Mouse (Mus musculus) midbrain, embryonic 12.5 days (tissue): Measurements from ENCODE around the gene Osbpl9. TPM values are rescaled to one million over a fixed set of nuclear protein-coding genes. Genes with fewer than 3 reads are reported as not detected.

ENCODE experiments used
- ATAC-seq: fragments of 200-750 bp; cut with Nextera tagmentation; 2 replicates; pipeline ENCODE4 v1.8.0; 2017; ENCODE audit warnings: low read depth, moderate TSS enrichment, moderate library complexity; ENCODE audit not compliant: low FRiP score
- H3K27ac ChIP-seq: fragments of 300-500 bp; sonication (generic); replicated peaks from 2 replicates; pipeline ENCODE4 v1.5.1; 2016; ENCODE audit warnings: mild to moderate bottlenecking
- H3K27me3 ChIP-seq: fragments of 300-500 bp; sonication (generic); 2 replicates; pipeline ENCODE4 v1.6.1; 2016; ENCODE audit warnings: mild to moderate bottlenecking
- H3K36me3 ChIP-seq: fragments of 300-500 bp; sonication (generic); 2 replicates; pipeline ENCODE4 v1.6.1; 2016
- H3K4me1 ChIP-seq: fragments of 300-500 bp; sonication (generic); 2 replicates; pipeline ENCODE4 v1.6.1; 2016
- H3K4me2 ChIP-seq: fragments of 300-500 bp; sonication (generic); replicated peaks from 2 replicates; pipeline ENCODE4 v1.6.1; 2016; ENCODE audit warnings: mild to moderate bottlenecking, moderate library complexity
- H3K4me3 ChIP-seq: fragments of 300-500 bp; sonication (generic); 2 replicates; pipeline ENCODE4 v1.5.1; 2016; ENCODE audit warnings: mild to moderate bottlenecking
- H3K9ac ChIP-seq: fragments of 300-500 bp; sonication (generic); replicated peaks from 2 replicates; pipeline ENCODE4 v1.6.1; 2016; ENCODE audit warnings: mild to moderate bottlenecking, moderate library complexity
- H3K9me3 ChIP-seq: fragments of 300-500 bp; sonication (generic); 2 replicates; pipeline ENCODE4 v1.6.1; 2016; ENCODE audit warnings: mild to moderate bottlenecking
- WGBS: fragments of 180-500 bp; shearing (Covaris S2); methylation state at CpG from one replicate; pipeline ENCODE4 v1.1.7; 2016; 5-methylcytosine and 5-hydroxymethylcytosine counted together
- polyA plus RNA-seq: library from polyadenylated mRNA; unstranded; fragments of >200 nt; fragmentation: Nextera tagmentation; extraction: Ambion mirVana; gene quantifications from 2 replicates; pipeline ENCODE4 v1.2.1, GENCODE M21; 2016

Osbpl9 gene
- polyA plus RNA-seq, 1 experiment from 2014 or later = 81.1 TPM

DNA sequence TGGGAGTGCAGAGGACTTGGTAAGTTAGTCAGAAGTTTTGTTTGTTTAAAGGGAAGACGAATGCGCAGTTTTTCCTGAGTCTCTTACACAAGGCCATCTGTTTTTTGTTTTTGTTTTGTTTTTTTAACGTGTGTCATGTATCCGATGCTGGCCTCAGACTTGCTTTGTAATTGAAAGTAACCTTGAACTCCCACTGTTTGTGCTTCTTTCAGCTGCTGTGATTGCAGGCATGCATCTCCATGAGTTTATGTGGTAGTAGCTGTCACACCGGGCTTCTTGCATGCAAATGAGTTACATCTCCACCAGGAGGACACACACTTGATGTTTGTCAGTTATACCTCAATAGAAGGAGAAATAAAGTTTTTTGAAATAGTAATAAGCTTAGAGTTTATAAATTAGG is 158.3 kb downstream of the Osbpl9 start:
- Histone ChIP-seq H3K9ac (no peak overlapping the region), H3K36me3 (peaks cover 88% of the 10 kb centered on the region), H3K4me3 (no peak overlapping the region), H3K27ac (no peak overlapping the region), H3K27me3 (no peaks in the 10 kb centered on the region), H3K4me2 (no peak overlapping the region), H3K9me3 (no peaks in the 10 kb centered on the region), H3K4me1 (no peaks in the 10 kb centered on the region)
- no peak for ATAC-seq
- 81% methylated on average over 5 of the region's 5 CpGs for whole genome bisulfite sequencing

DNA sequence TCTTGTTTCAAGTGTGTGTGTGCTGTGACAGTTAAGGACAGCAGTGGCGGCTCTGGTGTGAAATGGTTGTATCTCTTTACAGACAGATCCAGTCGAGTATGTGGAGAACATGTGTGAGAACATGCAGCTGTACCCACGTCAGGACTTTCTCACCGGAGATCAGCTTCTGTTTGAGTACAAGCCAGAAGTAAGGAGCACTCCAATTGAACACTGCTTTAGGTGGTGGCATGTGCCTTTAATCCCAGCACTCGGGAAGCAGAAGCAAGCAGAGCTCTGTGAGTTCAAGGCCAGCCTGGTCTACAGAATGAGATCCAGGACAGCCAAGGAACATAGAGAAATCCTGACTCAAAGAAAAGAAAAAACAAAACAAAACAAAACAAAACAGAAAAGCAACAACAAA is 158.8 kb downstream of the Osbpl9 start:
- no peak overlapping the region for H3K4me3 ChIP-seq
- no peaks in the 10 kb centered on the region for H3K4me1 ChIP-seq
- no peaks in the 10 kb centered on the region for H3K27me3 ChIP-seq
- no peak overlapping the region for H3K9ac ChIP-seq
- peaks cover 92% of the 10 kb centered on the region for H3K36me3 ChIP-seq
- no peaks in the 10 kb centered on the region for H3K9me3 ChIP-seq
- ATAC-seq = no peak
- no peak overlapping the region for H3K27ac ChIP-seq
- WGBS = 81% methylated on average over 5 of the region's 5 CpGs
- no peak overlapping the region for H3K4me2 ChIP-seq

DNA sequence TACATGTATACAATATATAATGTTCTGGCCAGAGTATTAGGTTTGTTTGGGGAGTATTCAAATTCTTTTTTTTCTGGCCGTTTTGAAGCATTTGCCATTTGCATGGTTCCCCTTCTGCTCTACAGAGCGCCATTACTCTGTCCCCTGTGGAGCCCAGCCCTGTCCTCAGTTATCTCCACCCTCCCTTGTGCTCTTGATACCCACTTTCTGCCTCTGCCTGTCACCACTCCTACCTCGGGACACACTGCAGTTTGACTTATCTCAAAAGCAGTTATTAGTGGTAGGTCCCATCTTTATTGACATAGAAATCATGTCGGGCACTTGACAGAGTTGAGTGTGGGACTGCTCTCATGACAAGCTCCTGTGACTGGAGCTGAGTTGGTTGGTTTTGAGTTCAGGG is 159.3 kb downstream of the Osbpl9 start:
- WGBS = 90% methylated on average over 4 of the region's 4 CpGs
- no peak overlapping the region for H3K4me3 ChIP-seq
- no peaks in the 10 kb centered on the region for H3K27me3 ChIP-seq
- H3K4me2 ChIP-seq = no peak overlapping the region
- no peak overlapping the region for H3K27ac ChIP-seq
- no peak overlapping the region for H3K9ac ChIP-seq
- peaks cover 90% of the 10 kb centered on the region for H3K36me3 ChIP-seq
- H3K9me3 ChIP-seq = no peaks in the 10 kb centered on the region
- no peak for ATAC-seq
- no peaks in the 10 kb centered on the region for H3K4me1 ChIP-seq

DNA sequence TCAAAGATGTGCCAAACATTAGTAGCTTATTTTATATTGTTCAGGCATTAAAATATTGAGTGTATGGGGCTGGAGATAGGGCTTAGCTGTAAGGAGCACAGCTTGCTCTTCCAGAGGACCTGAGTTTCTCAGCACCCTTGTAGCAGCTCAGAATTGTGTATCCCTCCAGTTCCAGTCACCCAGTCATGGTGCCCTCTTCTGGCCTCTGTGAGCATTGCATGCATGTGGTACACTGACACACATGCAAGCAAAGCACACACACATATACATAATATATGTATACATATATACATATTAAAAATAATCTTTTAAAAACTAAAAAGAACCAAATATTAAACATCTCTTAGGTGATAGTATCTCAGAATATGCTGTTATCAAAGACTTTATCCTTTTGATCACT is 165.7 kb downstream of the Osbpl9 start:
- H3K4me3 ChIP-seq = no peak overlapping the region
- H3K36me3 ChIP-seq = peaks cover 46% of the 10 kb centered on the region
- no peak for ATAC-seq

DNA sequence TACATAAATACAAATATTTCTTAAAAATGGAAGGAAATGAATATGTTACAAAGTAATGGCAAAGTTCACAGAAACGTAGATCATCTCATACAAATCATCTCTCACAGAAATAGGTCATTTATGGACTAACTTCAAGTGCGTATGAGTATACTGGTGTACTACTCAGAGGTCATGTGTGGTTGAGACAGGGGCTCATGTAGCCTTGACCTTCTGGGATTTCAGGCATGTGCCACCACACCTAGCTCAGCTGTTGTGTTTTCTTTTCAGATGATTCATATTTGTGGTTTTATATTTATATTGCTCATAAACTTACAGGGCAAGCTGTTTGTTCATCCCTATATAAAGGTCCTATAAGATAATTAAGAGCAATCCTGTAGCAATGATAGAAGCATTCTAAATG is 171.8 kb downstream of the Osbpl9 start:
- no peak overlapping the region for H3K4me3 ChIP-seq
- H3K27ac ChIP-seq = no peak overlapping the region
- ATAC-seq = no peak
- no peak overlapping the region for H3K9ac ChIP-seq
- WGBS = 98% methylated on average over 2 of the region's 2 CpGs
- peaks cover 42% of the 10 kb centered on the region for H3K36me3 ChIP-seq
- no peaks in the 10 kb centered on the region for H3K27me3 ChIP-seq
- no peaks in the 10 kb centered on the region for H3K9me3 ChIP-seq
- H3K4me2 ChIP-seq = no peak overlapping the region
- no peaks in the 10 kb centered on the region for H3K4me1 ChIP-seq

More for the DNA sequence above, 165.7 kb downstream of the Osbpl9 start:
- Histone ChIP-seq H3K27me3 (no peaks in the 10 kb centered on the region), H3K9ac (no peak overlapping the region), H3K4me1 (no peaks in the 10 kb centered on the region), H3K9me3 (no peaks in the 10 kb centered on the region), H3K4me2 (no peak overlapping the region), H3K27ac (no peak overlapping the region)

DNA sequence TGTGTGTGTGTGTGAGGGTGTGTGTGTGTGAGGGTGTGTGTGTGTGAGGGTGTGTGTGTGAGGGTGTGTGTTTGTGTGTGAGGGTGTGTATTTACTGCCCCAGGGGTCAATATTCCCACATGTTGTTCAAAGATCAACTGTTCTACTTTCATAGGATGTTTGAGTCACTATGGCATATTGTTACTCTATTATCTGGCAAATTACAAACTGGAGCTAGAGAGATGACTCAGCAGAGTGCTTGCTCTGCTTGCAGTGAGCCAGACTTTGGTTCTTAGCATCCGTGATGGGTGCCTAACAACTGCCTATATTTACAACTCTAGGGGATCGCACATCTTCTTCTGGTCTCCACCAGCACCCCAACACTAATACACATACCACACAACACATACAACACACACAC is 172.2 kb downstream of the Osbpl9 start:
- Histone ChIP-seq H3K27me3 (no peaks in the 10 kb centered on the region), H3K9me3 (no peaks in the 10 kb centered on the region), H3K4me2 (no peak overlapping the region), H3K9ac (no peak overlapping the region), H3K36me3 (peaks cover 46% of the 10 kb centered on the region), H3K4me3 (no peak overlapping the region), H3K27ac (no peak overlapping the region), H3K4me1 (no peaks in the 10 kb centered on the region)
- no peak for ATAC-seq
- WGBS = 97% methylated on average over 2 of the region's 2 CpGs

DNA sequence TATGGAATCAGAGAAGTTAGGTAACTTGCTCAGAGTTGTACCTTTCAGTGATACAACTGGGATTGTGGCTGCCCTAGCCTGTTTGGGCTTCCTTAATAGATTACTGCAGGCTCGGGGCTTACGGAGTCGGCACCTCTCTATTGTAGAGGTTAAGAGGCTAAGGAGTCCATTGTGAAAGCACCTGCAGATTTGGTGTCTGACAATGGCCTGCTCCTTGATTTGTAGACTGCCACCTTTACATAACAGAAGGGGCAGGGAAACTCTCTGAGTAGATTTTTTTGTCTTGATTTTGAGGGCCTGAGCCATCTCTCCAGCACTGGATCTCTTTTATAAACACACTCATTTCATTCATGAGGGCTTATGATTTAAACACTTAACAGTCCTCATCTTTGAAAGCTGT is 175.5 kb downstream of the Osbpl9 start:
- Histone ChIP-seq H3K27me3 (no peaks in the 10 kb centered on the region), H3K4me1 (no peaks in the 10 kb centered on the region), H3K36me3 (peaks cover 43% of the 10 kb centered on the region), H3K4me2 (no peak overlapping the region), H3K9me3 (no peaks in the 10 kb centered on the region), H3K9ac (no peak overlapping the region), H3K27ac (no peak overlapping the region), H3K4me3 (no peak overlapping the region)
- no peak for ATAC-seq
- 34% methylated on average over 3 of the region's 3 CpGs for WGBS

DNA sequence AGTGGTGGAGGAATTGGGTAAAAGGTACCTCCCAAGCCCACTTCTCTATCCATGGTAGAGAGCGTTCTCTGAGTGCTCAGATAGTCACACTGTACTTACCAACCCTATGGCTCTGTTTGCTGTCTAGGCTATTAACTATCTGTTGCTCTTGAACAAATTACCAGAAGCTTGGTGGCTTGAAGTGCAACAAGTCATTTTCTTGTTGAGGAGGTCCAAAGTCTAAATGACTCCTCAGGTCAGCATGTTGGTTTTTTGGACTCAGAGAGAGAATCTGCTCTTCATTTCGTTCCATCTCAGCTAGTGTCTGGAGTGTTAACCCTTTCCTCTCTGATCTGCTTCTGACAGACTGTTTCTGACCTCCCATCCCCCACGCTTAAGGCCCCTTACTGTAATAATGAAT is 177.0 kb downstream of the Osbpl9 start:
- no peak overlapping the region for H3K4me3 ChIP-seq
- H3K4me2 ChIP-seq = no peak overlapping the region
- H3K27me3 ChIP-seq = no peaks in the 10 kb centered on the region
- H3K36me3 ChIP-seq = peaks cover 38% of the 10 kb centered on the region
- H3K9ac ChIP-seq = no peak overlapping the region
- ATAC-seq = no peak
- H3K4me1 ChIP-seq = no peaks in the 10 kb centered on the region
- 61% methylated on average over 3 of the region's 3 CpGs for WGBS
- no peak overlapping the region for H3K27ac ChIP-seq
- no peaks in the 10 kb centered on the region for H3K9me3 ChIP-seq

DNA sequence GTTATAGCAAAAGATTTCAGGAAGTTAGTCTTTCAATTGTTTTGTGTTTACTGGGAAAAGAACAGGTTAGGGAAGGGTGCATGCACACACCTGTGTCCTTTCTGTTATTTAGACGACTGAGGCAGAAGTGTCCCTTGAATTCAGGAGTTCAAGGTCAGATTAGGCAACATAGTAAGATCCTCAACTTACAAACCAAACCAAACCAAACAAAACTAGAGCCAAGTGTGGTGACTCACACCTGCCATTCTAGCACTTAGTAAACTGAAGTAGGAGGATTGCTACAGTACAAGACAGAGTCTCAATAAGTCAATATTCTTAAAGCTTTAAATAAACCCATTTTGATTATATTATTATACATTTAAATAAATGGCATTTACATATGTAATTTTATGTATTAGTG is 180.1 kb downstream of the Osbpl9 start:
- whole genome bisulfite sequencing = 84% methylated on average over 1 of the region's 1 CpGs
- H3K36me3 ChIP-seq = peaks cover 40% of the 10 kb centered on the region

DNA sequence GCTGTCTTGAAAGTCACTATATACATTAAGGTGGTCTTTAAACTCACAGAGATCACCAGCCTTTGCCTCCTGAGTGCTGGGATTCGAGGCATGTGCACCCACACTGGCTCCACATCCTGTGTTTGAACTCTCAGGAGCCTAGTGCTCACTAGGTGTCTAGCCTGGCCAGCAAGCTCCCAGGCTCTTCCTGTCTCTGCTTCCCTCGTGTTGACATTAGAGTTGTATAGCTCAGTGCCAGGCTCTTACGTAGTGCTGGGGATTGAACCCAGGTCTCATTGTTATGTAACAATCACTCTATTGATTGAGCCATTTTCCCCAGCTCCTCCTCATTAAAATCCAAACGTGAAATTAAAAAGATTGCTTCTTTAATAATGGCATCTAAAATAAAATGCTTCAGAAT is 182.8 kb downstream of the Osbpl9 start:
- no peak for ATAC-seq
- Histone ChIP-seq H3K27ac (no peak overlapping the region), H3K36me3 (peaks cover 29% of the 10 kb centered on the region), H3K9ac (no peak overlapping the region), H3K4me3 (no peak overlapping the region), H3K27me3 (no peaks in the 10 kb centered on the region), H3K9me3 (no peaks in the 10 kb centered on the region), H3K4me2 (no peak overlapping the region), H3K4me1 (no peaks in the 10 kb centered on the region)
- 75% methylated on average over 4 of the region's 4 CpGs for WGBS

More for the DNA sequence above, 180.1 kb downstream of the Osbpl9 start:
- no peaks in the 10 kb centered on the region for H3K4me1 ChIP-seq
- no peak overlapping the region for H3K27ac ChIP-seq
- ATAC-seq = no peak
- H3K9me3 ChIP-seq = no peaks in the 10 kb centered on the region
- no peak overlapping the region for H3K9ac ChIP-seq
- H3K4me2 ChIP-seq = no peak overlapping the region
- no peaks in the 10 kb centered on the region for H3K27me3 ChIP-seq
- no peak overlapping the region for H3K4me3 ChIP-seq

DNA sequence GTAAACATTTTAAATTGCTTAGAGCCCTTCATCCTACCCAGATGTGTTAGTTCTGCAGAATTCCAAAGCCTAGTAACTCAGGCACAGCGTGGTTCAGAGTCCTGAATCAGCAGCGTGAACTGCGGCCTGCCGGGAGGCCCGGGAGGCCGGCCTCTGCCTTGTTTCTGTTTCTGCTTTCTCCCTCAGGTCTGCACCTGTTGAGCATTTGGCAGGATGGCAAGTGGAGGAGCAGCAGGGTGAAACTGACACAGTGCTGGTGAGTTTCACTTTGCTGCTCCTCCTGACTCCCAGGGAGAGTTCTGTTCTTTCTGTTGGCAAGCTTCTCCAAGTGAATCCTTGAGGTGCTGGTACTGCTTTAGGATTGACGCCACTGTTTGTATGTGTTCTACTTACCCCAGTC is 184.6 kb downstream of the Osbpl9 start:
- no peak overlapping the region for H3K4me2 ChIP-seq
- ATAC-seq = no peak
- H3K4me3 ChIP-seq = no peak overlapping the region
- no peak overlapping the region for H3K27ac ChIP-seq
- no peak overlapping the region for H3K9ac ChIP-seq
- H3K9me3 ChIP-seq = no peaks in the 10 kb centered on the region
- no peaks in the 10 kb centered on the region for H3K27me3 ChIP-seq
- peaks cover 29% of the 10 kb centered on the region for H3K36me3 ChIP-seq
- no peaks in the 10 kb centered on the region for H3K4me1 ChIP-seq
- 42% methylated on average over 7 of the region's 7 CpGs for WGBS

DNA sequence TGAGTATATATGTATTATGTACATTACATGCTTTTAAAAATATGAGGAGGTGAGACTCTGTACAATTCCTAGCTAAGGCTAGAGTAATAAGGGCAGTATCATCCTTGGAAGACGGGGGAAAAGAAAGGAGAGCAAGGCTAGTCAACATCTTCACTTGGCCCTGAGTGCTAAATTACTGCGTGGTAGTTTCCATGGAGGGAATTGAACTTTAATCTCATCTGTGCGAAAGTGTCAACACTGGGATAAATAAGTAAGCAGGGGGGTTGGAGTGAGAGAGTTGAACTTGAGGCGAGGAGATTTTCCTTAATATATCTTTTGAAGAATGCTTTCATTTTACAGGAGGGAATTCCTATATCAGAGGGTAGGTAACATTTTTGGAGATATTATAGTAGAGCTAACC is 188.0 kb downstream of the Osbpl9 start:
- ATAC-seq = no peak
- no peaks in the 10 kb centered on the region for H3K4me1 ChIP-seq
- peaks cover 17% of the 10 kb centered on the region for H3K36me3 ChIP-seq
- H3K4me3 ChIP-seq = no peak overlapping the region
- no peaks in the 10 kb centered on the region for H3K9me3 ChIP-seq
- no peak overlapping the region for H3K4me2 ChIP-seq
- H3K9ac ChIP-seq = no peak overlapping the region
- 93% methylated on average over 4 of the region's 4 CpGs for WGBS
- no peaks in the 10 kb centered on the region for H3K27me3 ChIP-seq
- no peak overlapping the region for H3K27ac ChIP-seq
